Mouse (Mus musculus) WW6 (cell line): ENCODE measurements around the gene Gm7358.
"Not testable (repeated sequence)": the region's sequence is repeated elsewhere in the genome, so short reads cannot be mapped to it uniquely, and the experiment has no call there.

Experiments
- DNase-seq: peaks from one replicate; pipeline ENCODE4 v3.0.0-alpha.2; 2013; ENCODE audit warnings: low read depth, low spot score

The Gm7358 gene

GRCm38 (mm10) chr17:14059431-14059830, at the start of gene Gm7358:
Gm7358 (minus strand) TSS chr17:14059531.
- DNase-seq = not testable (repeated sequence)

- not testable (repeated sequence) for DNase-seq
Observed at GRCm38 (mm10) chr17:14103018-14103417, 43.7 kb upstream of the Gm7358 start.

GRCm38 (mm10) chr17:14101446-14101980, 42.2 kb upstream of the Gm7358 start:
- not testable (repeated sequence) for DNase-seq

- not testable (repeated sequence) for DNase-seq
Observed at GRCm38 (mm10) chr17:14099886-14100285, 40.6 kb upstream of the Gm7358 start.

GRCm38 (mm10) chr17:14094165-14094564, 34.8 kb upstream of the Gm7358 start:
- DNase-seq = not testable (repeated sequence)

- DNase-seq = not testable (repeated sequence)
Observed at GRCm38 (mm10) chr17:14086629-14087028, 27.3 kb upstream of the Gm7358 start.

- DNase-seq = not testable (repeated sequence)
Observed at GRCm38 (mm10) chr17:14041880-14042279, 17.5 kb downstream of the Gm7358 start.

GRCm38 (mm10) chr17:14037012-14037411, 22.3 kb downstream of the Gm7358 start:
- not testable (repeated sequence) for DNase-seq

- DNase-seq = not testable (repeated sequence)
Observed at GRCm38 (mm10) chr17:14036113-14036512, 23.2 kb downstream of the Gm7358 start.
